Mouse (Mus musculus): ENCODE data around the gene Actr10.

DNA sequence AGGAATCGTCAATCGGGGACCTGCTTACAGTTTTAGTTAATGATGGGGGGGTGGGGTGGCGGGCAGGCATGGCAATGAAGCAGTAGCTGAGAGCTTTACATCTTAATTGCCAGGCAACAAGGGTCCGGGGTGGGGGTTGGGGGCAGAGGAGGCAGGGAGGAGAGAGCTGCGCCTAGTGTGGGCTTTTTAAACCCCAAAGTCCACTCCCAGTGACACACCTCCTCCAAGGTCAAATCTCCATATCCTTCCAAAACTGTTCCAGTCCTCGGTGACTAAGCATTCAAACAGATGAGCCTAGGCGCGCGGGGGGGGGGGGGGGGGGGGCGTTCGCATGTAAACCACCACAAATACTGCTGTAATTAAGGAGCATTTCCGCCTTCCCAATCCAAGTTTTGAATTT is 507 bp upstream of the Actr10 start:
- no peak for TF ChIP-seq CTCF (IDR thresholded peaks at IDR 0.05; ENCODE audit: borderline replicate concordance, extremely low read depth, insufficient read depth, insufficient read length)
- no peak for TF ChIP-seq POLR2A (IDR thresholded peaks at IDR 0.05; ENCODE audit: borderline replicate concordance, extremely low read depth, insufficient read depth, insufficient read length, poor library complexity, severe bottlenecking)

Measured in brain, embryonic 14.5 days (tissue).